Mouse (Mus musculus) kidney, postnatal 4 days (tissue): Measurements from ENCODE around the gene Prr30.
"Not testable (repeated sequence)": the region's sequence is repeated elsewhere in the genome, so short reads cannot be mapped to it uniquely, and the experiment has no call there.

Experiments
- DNase-seq, 2 experiments: peaks; one replicate each; pipeline ENCODE4 v3.0.0; 2021; ENCODE audit warnings: mixed read lengths in 2 of 2

Gene Prr30

GRCm38 (mm10) chr14:101200230-101200629 is at the start of gene Prr30:
Gene Prr30 (minus strand): TSS chr14:101200330.
- DNase-seq, result no peak

GRCm38 (mm10) chr14:101246793-101247192 is 46.7 kb upstream of the Prr30 start:
- no peak for DNase-seq

GRCm38 (mm10) chr14:101245706-101246105 is 45.6 kb upstream of the Prr30 start:
- DNase-seq, result no peak

- DNase-seq, result not testable (repeated sequence)
These were observed 44.3 kb upstream of the Prr30 start for GRCm38 (mm10) chr14:101244441-101244840.

GRCm38 (mm10) chr14:101237965-101238364 is 37.8 kb upstream of the Prr30 start:
- no peak for DNase-seq

GRCm38 (mm10) chr14:101229068-101229467 is 28.9 kb upstream of the Prr30 start:
- DNase-seq, result no peak

- no peak for DNase-seq
These were observed 22.2 kb upstream of the Prr30 start for GRCm38 (mm10) chr14:101222319-101222718.

- no peak for DNase-seq
These were observed 27.9 kb downstream of the Prr30 start for GRCm38 (mm10) chr14:101172258-101172657.
